Mouse (Mus musculus): ENCODE results near the gene Htatip2. TPM values are rescaled to one million over a fixed set of nuclear protein-coding genes. Genes with fewer than 3 reads are reported as not detected.

Htatip2 gene
- total RNA-seq (2021), result 10 to 100 TPM; 29.8 to 40.7 TPM
- 9.0 and 11.3 TPM in 2 replicates for polyA plus RNA-seq (2012; rRNA removed)
- long read RNA-seq, transcript Htatip2-202 (6 exons, 1,338 nt), result major isoform, 16 of 48 reads
- long read RNA-seq, partial matches to known transcripts, result 16 of 48 reads
- long read RNA-seq, other reads (novel, unspliced or antisense), result 16 of 48 reads

DNA sequence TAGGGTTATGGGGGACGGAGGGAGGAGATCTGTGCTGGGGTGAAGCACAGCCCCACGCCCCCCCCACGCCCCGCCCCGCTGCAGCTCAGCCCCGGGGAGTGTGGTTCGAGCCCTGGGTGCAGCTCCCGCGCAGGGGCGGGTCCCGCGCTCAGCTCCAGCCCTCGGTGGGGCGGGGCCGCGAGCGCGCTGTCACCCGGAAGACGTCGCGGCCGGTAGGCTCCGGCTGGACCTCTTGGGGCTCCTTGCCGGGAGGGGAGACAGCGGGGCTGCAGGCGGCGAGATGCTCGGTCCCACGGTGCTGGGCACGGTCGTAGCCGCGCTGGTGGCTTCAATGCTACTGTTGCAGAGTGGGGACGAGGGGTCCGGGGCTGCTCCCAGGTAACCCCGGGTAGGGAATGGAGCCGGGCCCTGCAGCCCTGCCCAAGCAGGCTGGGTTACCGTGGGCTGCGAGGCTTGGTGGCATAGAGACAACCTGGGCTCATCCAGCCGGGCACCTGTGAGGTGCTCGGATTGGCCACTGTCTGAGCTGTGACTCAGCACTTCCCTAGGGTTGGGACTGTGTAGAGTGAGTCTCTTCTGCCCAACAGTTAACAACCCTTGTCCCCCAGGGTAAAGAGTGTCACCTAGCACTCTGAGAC, at the start of gene Htatip2:
Htatip2 (plus strand) TSS at position 182 of the 638 bp plus-strand sequence.
- DNase-seq, result peak; percentile 81

DNA sequence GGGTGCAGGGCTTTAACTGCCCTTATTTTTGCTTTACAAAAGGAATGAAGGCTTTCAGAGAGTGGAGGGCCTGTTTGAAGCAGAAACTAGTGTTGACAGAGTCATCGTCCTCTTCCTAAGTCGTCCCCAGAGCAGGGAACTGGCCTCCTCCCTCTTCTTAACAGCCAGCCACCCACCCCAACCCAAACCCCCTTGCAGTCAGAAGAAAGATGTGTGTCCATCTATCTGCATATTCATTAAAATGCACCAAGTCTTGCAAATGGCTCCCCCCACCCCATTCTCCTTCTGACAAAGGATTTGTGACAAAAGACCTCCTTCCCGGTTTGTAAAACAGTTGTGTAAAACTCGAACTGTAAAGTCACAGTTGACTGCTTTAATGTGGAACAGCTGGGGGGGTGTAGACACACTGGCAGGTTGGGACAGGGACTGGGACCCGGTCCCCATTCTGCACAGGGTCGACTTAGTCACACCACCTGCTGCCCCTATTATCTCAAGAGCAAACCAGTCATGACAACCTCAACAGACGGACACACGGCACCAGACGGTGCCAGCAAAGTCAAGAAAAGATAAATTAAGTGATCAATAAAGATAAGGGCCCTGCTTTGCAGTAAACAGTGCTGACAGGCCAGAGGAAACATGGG, 49.4 kb upstream of the Htatip2 start:
- no peak for DNase-seq

DNA sequence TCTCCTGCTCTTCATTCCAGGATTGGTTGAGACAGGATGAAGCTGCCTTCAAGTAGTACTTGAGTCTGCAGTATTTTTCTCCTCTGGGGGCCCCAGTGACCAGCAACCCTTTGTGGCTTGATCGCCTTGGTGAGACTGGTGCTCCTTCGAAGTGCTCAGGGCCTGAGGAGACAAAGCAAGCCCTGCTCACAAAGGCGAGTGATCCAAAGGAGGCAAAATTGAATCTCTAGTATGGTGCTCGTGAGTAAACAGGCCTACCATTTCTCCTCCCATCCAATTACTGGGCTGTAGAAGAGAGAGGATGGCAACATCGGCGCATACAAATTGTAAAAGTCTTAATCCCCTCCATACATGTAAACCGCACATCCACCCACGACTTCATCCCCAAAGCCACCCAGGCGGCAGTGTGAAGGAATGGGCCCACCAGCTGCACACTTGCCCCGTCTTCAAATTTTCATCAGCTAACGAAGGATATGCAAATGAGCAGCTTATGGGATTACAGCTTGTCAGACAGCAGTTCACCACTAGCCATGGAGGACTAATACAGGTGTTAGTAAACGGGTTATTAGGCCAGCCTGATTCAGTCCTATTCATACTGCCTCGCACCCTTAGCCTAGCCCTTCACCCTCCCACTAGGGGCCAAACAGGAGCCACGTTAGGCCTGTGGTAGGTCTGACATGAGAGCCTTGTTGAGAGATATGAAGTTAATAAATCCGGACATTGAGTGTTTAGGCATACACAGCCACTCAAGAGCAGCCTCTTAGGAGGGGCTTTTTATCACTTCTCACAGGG, 40.8 kb upstream of the Htatip2 start:
- DNase-seq, result no peak

DNA sequence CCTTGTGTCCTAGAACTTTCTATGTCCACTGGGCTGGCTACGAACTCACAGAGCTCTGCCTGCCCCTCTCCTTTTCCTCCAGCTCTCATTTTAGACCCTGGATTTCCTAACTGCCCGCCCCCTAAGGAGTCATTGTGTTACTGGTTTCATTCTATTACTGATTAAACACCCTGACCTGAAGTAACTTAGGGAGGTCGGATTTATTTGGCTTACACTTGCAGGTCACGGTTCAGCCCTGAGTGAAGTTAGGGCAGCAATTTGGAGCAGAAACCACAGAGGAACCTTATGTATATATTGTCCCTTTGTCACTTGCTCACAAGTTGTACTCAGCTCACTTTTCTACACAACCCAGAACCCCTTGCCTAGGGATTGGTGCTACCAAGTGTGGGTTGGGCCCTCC, 24.6 kb upstream of the Htatip2 start:
- DNase-seq, result no peak

DNA sequence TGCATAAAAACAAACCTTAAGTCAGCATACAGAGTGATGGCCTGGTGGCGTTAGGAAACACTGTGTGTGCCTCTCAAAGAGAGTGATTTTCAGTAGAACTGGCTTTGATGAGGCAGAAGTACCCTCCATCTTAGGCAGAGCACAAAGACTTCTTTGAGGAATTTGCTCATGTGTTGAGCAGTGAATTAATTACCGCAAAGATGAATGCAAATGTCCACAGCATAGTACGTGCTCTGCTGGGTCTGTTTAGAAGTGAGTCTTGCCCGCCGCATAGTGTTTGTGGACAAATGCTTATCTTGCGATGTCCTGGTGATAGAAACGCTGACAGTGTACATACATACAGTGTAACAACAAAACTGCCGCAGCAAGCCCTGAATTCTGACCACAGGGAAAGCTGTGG, 19.5 kb upstream of the Htatip2 start:
- no peak for DNase-seq

DNA sequence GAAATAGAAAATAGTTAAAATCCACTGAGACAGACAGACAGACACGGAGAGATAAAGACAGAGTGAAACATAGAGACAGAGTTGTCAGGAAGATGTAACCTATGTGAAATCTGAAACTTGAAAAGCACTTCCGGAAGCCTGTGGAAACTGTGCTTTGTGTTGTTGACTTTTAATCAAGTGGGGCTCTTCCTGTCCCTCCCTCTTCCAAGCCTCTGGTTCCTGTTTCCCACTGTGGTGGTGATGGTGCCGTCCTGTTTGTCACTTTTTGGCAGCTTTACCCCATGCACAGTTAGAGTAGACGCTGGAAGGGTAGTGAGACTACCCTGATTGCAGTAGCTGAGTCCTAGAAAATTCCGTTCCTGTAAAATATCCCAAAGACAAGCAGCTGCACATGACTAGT, 17.4 kb upstream of the Htatip2 start:
- no peak for DNase-seq

DNA sequence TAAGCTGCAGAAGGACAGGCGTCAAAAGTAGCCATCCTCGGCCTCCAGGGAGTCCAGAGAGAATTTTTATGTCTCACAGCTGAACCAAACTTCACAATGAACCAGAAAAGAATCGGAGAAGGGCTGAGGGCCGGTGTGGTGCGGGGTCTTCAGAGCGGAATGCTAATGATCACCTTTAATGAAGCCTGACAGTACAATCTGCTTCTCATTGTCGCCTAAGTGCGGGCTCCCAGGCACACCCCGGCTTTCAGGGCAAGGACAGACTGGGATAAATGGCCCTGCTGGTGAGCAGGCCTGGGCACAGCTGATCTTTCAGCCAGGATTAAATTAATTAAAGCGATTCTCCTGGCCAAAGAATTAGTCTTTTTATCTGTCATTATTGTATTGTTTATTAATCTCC, 17.0 kb upstream of the Htatip2 start:
- DNase-seq, result no peak

DNA sequence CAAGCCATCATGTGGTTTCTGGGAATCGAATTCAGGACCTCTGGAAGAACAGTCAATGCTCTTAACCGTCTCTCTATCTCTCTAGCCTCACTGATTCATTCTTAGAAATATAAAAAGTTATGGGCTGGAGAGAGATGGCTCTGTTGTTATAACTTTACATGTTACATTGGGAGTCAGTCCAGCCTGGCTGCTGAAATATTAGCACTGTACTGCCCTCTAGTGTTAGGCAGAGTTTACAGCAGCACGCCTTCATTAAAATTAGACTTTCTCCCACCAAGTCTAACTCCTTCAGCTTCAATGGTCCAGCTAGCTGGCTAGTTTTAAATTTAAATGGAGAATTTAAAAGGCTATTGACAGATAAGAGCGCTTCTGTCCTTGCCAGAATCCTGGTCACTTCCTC, 7.8 kb upstream of the Htatip2 start:
- no peak for DNase-seq

DNA sequence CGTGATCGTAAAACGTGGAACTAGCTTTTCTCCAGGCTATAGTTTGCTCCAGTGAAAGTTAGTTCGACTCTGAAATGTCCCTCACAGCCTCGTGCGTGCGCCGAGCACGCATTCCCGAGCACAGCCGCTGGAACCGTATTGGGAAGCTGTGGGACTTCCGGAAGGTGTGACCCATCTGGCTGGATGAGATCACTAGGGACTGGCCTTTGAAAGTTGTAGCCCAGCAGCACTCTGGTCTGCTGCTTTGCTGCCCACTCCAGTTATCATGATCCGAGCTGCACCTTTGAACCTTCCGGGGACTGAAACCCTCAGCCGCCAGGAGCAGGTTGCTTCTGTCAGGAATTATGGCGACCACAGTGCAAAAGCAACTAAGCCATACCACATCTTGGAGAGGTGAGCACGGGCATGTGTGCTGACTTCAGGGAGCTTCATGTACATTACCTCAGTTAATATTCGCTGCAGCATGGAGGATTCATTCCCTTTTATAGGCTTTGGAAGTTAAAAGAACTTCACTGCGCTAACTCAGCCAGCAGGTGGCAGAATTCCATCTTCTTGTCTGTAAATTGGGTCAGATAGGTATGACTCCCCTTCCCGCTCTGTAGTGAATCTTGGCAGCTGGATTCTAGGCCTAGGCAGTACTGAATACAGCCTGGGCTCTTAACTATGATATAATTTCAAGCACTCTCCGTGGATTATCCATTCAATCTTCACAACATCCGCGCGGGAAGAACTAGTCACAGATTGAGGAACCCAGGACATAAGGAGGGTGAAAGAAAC, 6.0 kb upstream of the Htatip2 start:
- peak; percentile 36 for DNase-seq

DNA sequence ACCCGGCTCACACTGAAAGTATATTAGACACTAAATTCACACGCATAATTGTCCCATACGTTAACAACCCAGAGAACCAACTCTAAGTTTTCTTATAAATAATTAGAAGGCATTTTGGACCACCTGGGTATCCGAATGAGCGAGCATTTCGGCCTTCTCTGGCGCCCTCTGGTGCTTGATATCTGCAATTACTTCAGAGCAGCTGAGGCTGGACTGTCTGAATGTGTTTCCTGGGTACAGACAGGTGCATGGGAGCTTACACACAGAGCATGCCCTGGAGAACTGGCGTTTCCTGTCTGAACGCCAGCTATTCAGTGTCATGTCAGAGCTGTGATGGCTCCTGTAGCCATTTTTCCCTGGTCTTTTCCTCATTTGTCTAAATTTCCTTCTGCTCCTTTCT, 4.1 kb upstream of the Htatip2 start:
- DNase-seq, result peak; percentile 58

DNA sequence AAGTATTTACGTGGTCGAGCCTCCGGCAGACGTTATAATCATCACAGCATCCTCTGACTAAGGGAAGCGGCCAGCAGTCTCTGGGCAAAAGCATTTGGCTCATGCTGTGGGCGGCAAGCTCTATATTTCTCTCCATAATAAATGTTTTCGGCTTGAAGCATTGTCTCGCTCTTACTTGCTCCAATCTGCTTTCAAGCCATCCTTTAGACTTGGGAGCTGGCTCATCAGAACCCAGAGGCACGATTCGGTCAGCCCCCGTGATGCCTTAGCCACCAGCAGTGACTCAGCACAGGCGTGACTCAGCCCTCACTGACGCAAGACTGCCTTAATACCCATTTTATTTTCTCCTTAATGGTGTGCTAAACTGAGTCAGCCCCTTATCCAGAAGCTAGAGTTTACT, 3.7 kb downstream of the Htatip2 start:
- DNase-seq, result peak; percentile 91

DNA sequence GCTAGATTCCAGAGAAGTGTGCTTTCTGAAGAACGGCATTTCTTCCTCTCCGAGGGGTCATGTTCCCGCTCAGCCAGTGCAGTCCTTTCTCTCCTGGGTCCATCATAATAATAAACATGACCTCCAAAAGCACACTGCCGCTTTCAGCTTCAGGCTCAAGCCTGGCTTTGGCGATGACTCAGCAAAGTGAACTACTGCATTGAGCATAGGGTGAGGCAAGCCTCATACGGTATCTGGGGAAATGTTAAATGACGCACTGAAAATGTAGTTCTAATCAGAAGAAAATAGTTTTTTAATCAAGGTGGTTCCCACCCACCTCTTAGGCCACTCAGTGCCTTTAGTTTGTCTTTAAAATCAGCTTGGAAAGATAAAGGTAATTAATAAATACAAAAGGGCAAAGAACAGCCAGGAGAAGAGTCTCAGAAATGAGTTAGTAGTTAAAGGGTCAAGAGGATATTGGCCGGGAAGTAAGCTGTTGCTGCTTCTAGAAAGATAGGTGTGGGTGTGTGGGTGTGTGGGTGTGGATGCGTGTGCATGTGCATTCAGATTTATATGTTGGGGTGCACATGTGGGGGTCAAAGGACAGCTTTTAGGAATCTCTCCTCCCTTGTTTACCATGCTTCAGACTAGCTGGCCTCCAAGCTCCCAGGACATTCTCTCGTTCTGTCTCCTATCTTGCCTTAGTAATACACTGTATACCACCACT, 5.2 kb downstream of the Htatip2 start:
- DNase-seq, result peak; percentile 56

DNA sequence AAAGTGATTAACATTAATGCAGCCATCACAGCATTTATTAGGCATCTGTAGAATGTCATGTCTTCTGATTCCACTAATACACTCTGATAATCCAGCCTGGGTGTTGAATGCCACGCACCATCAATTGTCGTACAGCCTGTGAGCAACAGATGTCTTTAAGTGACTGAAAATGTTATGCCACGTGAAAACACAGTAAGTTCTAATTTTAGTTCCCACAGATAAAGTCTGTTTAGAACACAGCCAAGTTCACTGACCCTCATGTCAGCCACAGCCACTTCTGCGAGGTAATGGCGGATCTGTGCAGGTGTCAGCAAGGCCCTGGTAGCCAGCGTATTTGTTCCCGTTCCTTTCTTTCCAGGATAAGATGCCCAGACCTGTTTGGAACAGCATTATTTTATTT, 7.3 kb downstream of the Htatip2 start:
- no peak for DNase-seq

DNA sequence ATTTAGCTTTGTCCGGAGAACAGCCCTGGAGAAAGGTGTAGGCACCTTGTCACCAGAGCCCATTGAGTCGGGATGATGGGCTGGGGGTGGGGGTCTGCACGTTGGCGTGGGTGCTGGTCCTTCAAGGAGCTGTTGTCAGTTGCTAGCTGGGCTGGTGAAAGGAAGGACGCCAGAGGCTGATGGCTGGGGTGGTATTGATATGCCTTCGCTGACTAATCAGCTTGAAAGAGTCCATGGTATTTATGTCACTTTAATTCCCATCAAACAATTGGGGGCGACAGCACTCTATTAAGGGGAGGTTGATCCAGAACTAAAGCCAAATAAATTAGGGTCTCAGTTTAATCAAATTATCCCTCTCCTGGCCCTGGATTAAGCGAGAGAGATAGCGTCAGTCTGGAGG, 9.6 kb downstream of the Htatip2 start:
- no peak for DNase-seq

DNA sequence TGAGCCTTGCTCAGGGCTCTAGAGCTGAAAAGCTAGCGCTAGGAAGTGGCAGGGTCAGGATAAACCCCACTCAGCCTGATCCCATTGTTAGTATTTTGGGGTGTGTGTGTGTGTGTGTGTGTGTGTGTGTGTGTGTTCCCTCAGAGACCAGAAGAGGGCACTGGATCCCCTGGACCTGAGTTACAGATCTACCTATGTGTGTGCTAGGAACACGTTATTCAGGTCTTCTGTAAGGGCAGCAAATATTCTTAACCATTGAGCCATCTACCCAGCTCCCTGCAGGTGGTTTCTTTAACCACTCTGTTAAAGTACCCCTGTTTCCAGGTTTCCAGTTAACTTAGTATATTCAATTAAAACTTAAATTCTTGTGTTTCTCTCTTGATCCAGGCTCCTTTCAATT, 15.5 kb downstream of the Htatip2 start:
- no peak for DNase-seq

DNA sequence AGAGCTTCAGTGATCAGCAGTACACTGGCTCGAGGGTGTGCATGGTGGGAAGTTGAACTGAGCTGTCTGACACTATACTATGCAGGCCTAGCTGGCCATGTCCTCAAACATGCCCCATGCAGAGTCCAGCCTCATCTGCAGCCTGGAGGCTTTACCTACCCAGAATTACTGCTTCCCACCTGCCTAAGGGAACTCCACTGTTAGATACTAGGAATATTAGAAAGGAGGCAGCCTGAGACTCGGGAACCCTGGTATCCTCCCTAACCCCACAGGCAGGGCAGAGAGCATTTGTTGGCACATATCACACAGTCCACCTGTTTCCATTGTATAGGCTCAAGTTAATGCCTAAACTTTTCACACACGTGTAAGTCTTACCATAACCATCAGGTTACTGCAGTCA, 18.7 kb downstream of the Htatip2 start:
- DNase-seq, result no peak

DNA sequence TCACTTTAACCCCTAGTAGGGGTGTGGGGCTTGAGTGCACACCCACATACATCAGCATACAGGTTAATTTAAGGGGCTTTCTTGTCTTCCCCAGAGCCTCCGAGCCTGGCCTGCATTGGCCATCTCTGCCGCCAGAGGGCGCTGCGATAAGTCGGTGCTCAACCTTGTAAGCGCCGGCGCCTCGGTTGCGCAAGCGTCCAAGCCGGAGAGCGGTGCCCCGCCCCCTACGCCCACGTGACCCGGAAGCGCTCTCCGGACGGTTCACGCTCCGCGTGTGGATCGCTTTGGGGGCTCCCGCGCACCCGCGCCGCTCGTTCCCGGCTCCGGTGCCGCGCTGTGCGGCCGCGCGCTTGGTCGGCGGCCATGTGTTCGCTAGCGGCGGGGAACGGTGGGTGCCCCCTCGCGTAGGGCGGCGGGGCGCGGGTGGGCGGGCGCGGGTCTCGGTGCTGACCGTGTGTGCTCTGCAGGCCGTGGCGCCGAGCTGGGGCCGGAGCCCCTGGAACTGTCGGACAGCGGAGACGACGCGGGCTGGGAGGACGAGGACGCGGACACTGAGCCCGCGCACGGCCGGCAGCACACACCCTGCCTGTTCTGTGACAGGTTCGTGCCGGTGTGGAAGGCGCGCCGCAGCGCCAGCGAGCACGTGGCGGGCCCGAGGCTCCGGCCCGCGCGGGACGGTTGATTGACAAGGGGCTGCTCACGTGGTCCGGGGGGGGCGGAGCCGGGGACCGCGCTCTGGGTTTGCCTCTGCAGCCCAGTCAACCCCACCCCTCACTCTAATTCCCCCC, 19.4 kb downstream of the Htatip2 start, which contains the start of gene Prmt3:
Prmt3 (plus strand) TSS at position 233 of the 788 bp plus-strand sequence.
- peak; percentile 96 for DNase-seq

DNA sequence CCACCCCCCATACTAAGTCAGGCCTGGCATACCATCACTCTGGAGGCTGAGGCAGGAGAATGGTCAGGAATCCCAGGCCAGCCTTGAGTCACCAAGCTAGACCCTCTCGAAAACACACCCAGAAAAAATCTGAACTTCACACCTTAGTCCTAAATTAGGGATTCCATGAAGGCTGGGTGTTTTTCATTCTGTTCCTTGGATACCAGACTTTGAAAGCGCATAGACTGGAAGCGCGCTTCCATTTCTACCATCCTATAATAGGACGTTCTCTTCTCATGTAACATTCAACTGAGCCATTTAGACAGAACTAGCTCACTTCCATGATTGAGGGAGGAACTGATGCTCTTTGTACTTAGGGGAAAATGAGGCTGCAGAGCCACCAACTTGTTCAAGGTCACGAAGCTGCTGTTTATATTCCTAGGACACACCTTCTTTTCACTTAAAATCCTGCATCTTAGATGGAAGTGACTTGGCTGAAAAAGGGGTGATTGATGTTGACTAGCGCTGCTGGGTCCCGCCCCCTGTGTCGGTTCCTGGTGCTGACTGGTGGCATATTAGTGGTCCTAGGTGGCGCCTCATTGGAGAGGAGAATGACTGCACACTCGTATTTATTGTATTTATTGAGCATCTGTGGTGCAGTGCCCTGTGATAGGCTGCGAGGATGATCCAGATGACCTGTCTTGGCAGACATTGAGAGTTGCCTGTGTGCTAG, 20.1 kb downstream of the Htatip2 start:
- peak; percentile 11 for DNase-seq

DNA sequence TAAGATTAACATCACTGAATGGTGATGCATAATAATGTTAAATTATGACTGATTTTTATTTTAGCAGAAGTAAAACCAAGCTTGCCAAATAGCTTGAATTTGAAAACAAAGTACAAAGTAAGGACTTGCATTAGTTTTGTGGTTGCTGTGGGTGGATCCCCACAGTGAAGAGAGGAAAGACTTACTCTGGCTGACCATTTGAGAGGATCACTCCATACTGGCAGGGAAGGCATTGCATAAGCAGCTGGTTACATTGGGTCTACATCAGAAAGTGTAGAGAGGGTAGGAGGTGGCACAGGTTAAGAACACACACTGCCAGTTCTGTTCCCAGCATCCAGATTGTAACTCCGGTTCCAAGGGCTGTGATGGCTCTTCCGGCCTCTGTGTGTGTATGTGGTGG, 24.1 kb downstream of the Htatip2 start:
- DNase-seq, result no peak

DNA sequence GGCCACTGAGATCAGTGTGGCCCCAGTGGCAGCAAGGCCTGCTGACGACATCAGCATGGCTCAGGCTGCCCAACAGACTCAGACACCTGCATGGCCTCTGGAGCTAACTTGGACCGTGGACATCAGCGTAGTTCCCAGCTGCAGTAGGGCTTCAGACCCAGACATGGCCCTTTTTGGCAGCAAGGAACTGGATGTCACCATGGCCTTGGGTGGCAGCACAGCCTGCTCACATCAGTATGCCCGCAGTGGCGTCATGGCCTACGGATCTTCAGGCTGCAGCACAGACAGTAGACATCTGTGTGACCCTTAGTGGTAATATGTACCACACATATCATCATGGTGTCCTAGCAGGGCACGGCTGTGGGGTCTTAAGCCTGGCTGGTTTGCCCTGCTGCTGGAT, 26.2 kb downstream of the Htatip2 start:
- peak; percentile 13 for DNase-seq
